Mouse (Mus musculus): Measurements from ENCODE around the gene Dynlrb1. TPM values are rescaled to one million over a fixed set of nuclear protein-coding genes. Genes with fewer than 3 reads are reported as not detected.

The Dynlrb1 gene
- polyA plus RNA-seq, 1 experiment from 2014 or later: 511 TPM

GRCm38 (mm10) chr2:155280116-155280515 is 43.8 kb downstream of the Dynlrb1 start:
- H3K27ac ChIP-seq (replicated peaks in 1 of 2; ENCODE audit: control insufficient read depth in 1 of 2, insufficient read depth in 1 of 2, low read depth in 2 of 2, low read length in 2 of 2): no peak overlapping the region
- no peak overlapping the region for H3K4me2 ChIP-seq (ENCODE audit: low read length)
- peaks cover 34% of the 10 kb centered on the region for H3K36me3 ChIP-seq (ENCODE audit: control insufficient read depth, insufficient read depth, low read length)
- WGBS: 68% methylated on average over 2 of the region's 2 CpGs
- H3K27me3 ChIP-seq (ENCODE audit: control insufficient read depth, insufficient read depth, low read length): no peaks in the 10 kb centered on the region
- H3K9ac ChIP-seq (ENCODE audit: low read length): no peak overlapping the region
- no peak for ATAC-seq (ENCODE audit: insufficient number of reproducible peaks, insufficient read depth, low FRiP score, low read depth)
- H3K4me3 ChIP-seq (ENCODE audit: control insufficient read depth in 1 of 2, insufficient read depth in 1 of 2, low read depth in 1 of 2, low read length in 2 of 2): no peak overlapping the region
- no peaks in the 10 kb centered on the region for H3K9me3 ChIP-seq (ENCODE audit: control insufficient read depth, low read length)
- peaks cover 14 to 34% of the 10 kb centered on the region in 2 experiments; a peak in 3 of 4 replicates for H3K4me1 ChIP-seq (ENCODE audit: control insufficient read depth in 2 of 2, insufficient read depth in 2 of 2, low read length in 2 of 2)

- Histone ChIP-seq H3K27ac (replicated peaks in 1 of 2; ENCODE audit: control insufficient read depth in 1 of 2, insufficient read depth in 1 of 2, low read depth in 2 of 2, low read length in 2 of 2) (peak overlapping the region in 1 of 2 experiments; percentile 57; a peak in 1 of 4 replicates), H3K4me2 (ENCODE audit: low read length) (no peak overlapping the region), H3K9ac (ENCODE audit: low read length) (no peak overlapping the region), H3K9me3 (ENCODE audit: control insufficient read depth, low read length) (no peaks in the 10 kb centered on the region), H3K27me3 (ENCODE audit: control insufficient read depth, insufficient read depth, low read length) (no peaks in the 10 kb centered on the region), H3K4me3 (ENCODE audit: control insufficient read depth in 1 of 2, insufficient read depth in 1 of 2, low read depth in 1 of 2, low read length in 2 of 2) (no peak overlapping the region), H3K36me3 (ENCODE audit: control insufficient read depth, insufficient read depth, low read length) (peaks cover 22% of the 10 kb centered on the region; the same call in 1 of the 2 replicates), H3K4me1 (ENCODE audit: control insufficient read depth in 2 of 2, insufficient read depth in 2 of 2, low read length in 2 of 2) (peaks cover 13 to 31% of the 10 kb centered on the region in 2 experiments)
- no peak for ATAC-seq (ENCODE audit: insufficient number of reproducible peaks, insufficient read depth, low FRiP score, low read depth)
- 90% methylated on average over 4 of the region's 4 CpGs for WGBS
These were observed 47.5 kb downstream of the Dynlrb1 start for GRCm38 (mm10) chr2:155283793-155284192.

GRCm38 (mm10) chr2:155284647-155285046 is 48.3 kb downstream of the Dynlrb1 start:
- no peak for ATAC-seq (ENCODE audit: insufficient number of reproducible peaks, insufficient read depth, low FRiP score, low read depth)
- peaks cover 13 to 31% of the 10 kb centered on the region in 2 experiments for H3K4me1 ChIP-seq (ENCODE audit: control insufficient read depth in 2 of 2, insufficient read depth in 2 of 2, low read length in 2 of 2)
- no peaks in the 10 kb centered on the region for H3K9me3 ChIP-seq (ENCODE audit: control insufficient read depth, low read length)
- H3K27ac ChIP-seq (replicated peaks in 1 of 2; ENCODE audit: control insufficient read depth in 1 of 2, insufficient read depth in 1 of 2, low read depth in 2 of 2, low read length in 2 of 2): peak overlapping the region; percentile 30 to 57
- H3K9ac ChIP-seq (ENCODE audit: low read length): no peak overlapping the region
- WGBS: 44% methylated on average over 7 of the region's 7 CpGs
- no peak overlapping the region for H3K4me3 ChIP-seq (ENCODE audit: control insufficient read depth in 1 of 2, insufficient read depth in 1 of 2, low read depth in 1 of 2, low read length in 2 of 2)
- H3K4me2 ChIP-seq (ENCODE audit: low read length): no peak overlapping the region
- peaks cover 16% of the 10 kb centered on the region for H3K36me3 ChIP-seq (ENCODE audit: control insufficient read depth, insufficient read depth, low read length)
- no peaks in the 10 kb centered on the region for H3K27me3 ChIP-seq (ENCODE audit: control insufficient read depth, insufficient read depth, low read length)

GRCm38 (mm10) chr2:155285744-155286143 is 49.4 kb downstream of the Dynlrb1 start:
- WGBS: 89% methylated on average over 6 of the region's 6 CpGs
- no peaks in the 10 kb centered on the region for H3K27me3 ChIP-seq (ENCODE audit: control insufficient read depth, insufficient read depth, low read length)
- 0 out of 4 replicates have a peak overlapping the region, but pooled peaks of 1 of the 2 experiments have one; percentile 25 for H3K27ac ChIP-seq (replicated peaks in 1 of 2; ENCODE audit: control insufficient read depth in 1 of 2, insufficient read depth in 1 of 2, low read depth in 2 of 2, low read length in 2 of 2)
- no peaks in the 10 kb centered on the region for H3K9me3 ChIP-seq (ENCODE audit: control insufficient read depth, low read length)
- no peak for ATAC-seq (ENCODE audit: insufficient number of reproducible peaks, insufficient read depth, low FRiP score, low read depth)
- no peak overlapping the region for H3K4me2 ChIP-seq (ENCODE audit: low read length)
- peaks cover 26% of the 10 kb centered on the region for H3K36me3 ChIP-seq (ENCODE audit: control insufficient read depth, insufficient read depth, low read length)
- H3K4me1 ChIP-seq (ENCODE audit: control insufficient read depth in 2 of 2, insufficient read depth in 2 of 2, low read length in 2 of 2): peaks cover 13 to 31% of the 10 kb centered on the region in 2 experiments
- H3K9ac ChIP-seq (ENCODE audit: low read length): no peak overlapping the region
- no peak overlapping the region for H3K4me3 ChIP-seq (ENCODE audit: control insufficient read depth in 1 of 2, insufficient read depth in 1 of 2, low read depth in 1 of 2, low read length in 2 of 2)

- H3K4me2 ChIP-seq (ENCODE audit: low read length): peak overlapping the region; percentile 40
- H3K4me1 ChIP-seq (ENCODE audit: control insufficient read depth in 2 of 2, insufficient read depth in 2 of 2, low read length in 2 of 2): peaks cover 13 to 31% of the 10 kb centered on the region in 2 experiments
- no peak overlapping the region for H3K4me3 ChIP-seq (ENCODE audit: control insufficient read depth in 1 of 2, insufficient read depth in 1 of 2, low read depth in 1 of 2, low read length in 2 of 2)
- peak overlapping the region; percentile 34 for H3K9ac ChIP-seq (ENCODE audit: low read length)
- 40% methylated on average over 4 of the region's 4 CpGs for WGBS
- H3K36me3 ChIP-seq (ENCODE audit: control insufficient read depth, insufficient read depth, low read length): peaks cover 35% of the 10 kb centered on the region
- peak; percentile 76 for ATAC-seq (ENCODE audit: insufficient number of reproducible peaks, insufficient read depth, low FRiP score, low read depth)
- H3K27ac ChIP-seq (replicated peaks in 1 of 2; ENCODE audit: control insufficient read depth in 1 of 2, insufficient read depth in 1 of 2, low read depth in 2 of 2, low read length in 2 of 2): peak overlapping the region; percentile 93 to 100
- H3K27me3 ChIP-seq (ENCODE audit: control insufficient read depth, insufficient read depth, low read length): no peaks in the 10 kb centered on the region
- H3K9me3 ChIP-seq (ENCODE audit: control insufficient read depth, low read length): no peaks in the 10 kb centered on the region
These were observed 51.3 kb downstream of the Dynlrb1 start for GRCm38 (mm10) chr2:155287456-155288250.

- 95% methylated on average over 8 of the region's 8 CpGs for WGBS
- peaks cover 50% of the 10 kb centered on the region for H3K36me3 ChIP-seq (ENCODE audit: control insufficient read depth, insufficient read depth, low read length)
- no peak overlapping the region for H3K4me3 ChIP-seq (ENCODE audit: control insufficient read depth in 1 of 2, insufficient read depth in 1 of 2, low read depth in 1 of 2, low read length in 2 of 2)
- no peaks in the 10 kb centered on the region for H3K9me3 ChIP-seq (ENCODE audit: control insufficient read depth, low read length)
- H3K4me1 ChIP-seq (ENCODE audit: control insufficient read depth in 2 of 2, insufficient read depth in 2 of 2, low read length in 2 of 2): peaks cover 10 to 13% of the 10 kb centered on the region in 2 experiments
- no peak overlapping the region for H3K4me2 ChIP-seq (ENCODE audit: low read length)
- H3K9ac ChIP-seq (ENCODE audit: low read length): no peak overlapping the region
- H3K27ac ChIP-seq (replicated peaks in 1 of 2; ENCODE audit: control insufficient read depth in 1 of 2, insufficient read depth in 1 of 2, low read depth in 2 of 2, low read length in 2 of 2): no peak overlapping the region
- no peaks in the 10 kb centered on the region for H3K27me3 ChIP-seq (ENCODE audit: control insufficient read depth, insufficient read depth, low read length)
- no peak for ATAC-seq (ENCODE audit: insufficient number of reproducible peaks, insufficient read depth, low FRiP score, low read depth)
These were observed 53.7 kb downstream of the Dynlrb1 start for GRCm38 (mm10) chr2:155290066-155290465.

- Histone ChIP-seq H3K9ac (ENCODE audit: low read length) (no peak overlapping the region), H3K4me3 (ENCODE audit: control insufficient read depth in 1 of 2, insufficient read depth in 1 of 2, low read depth in 1 of 2, low read length in 2 of 2) (no peak overlapping the region), H3K4me1 (ENCODE audit: control insufficient read depth in 2 of 2, insufficient read depth in 2 of 2, low read length in 2 of 2) (peaks cover 0 to 2% of the 10 kb centered on the region in 2 experiments; a peak in 1 of 4 replicates), H3K36me3 (ENCODE audit: control insufficient read depth, insufficient read depth, low read length) (peaks cover 83% of the 10 kb centered on the region), H3K9me3 (ENCODE audit: control insufficient read depth, low read length) (no peaks in the 10 kb centered on the region), H3K4me2 (ENCODE audit: low read length) (no peak overlapping the region), H3K27me3 (ENCODE audit: control insufficient read depth, insufficient read depth, low read length) (no peaks in the 10 kb centered on the region), H3K27ac (replicated peaks in 1 of 2; ENCODE audit: control insufficient read depth in 1 of 2, insufficient read depth in 1 of 2, low read depth in 2 of 2, low read length in 2 of 2) (peak overlapping the region in 1 of 2 experiments; percentile 42; a peak in 2 of 4 replicates)
- 53% methylated on average over 2 of the region's 2 CpGs for WGBS
- no peak for ATAC-seq (ENCODE audit: insufficient number of reproducible peaks, insufficient read depth, low FRiP score, low read depth)
These were observed 57.0 kb downstream of the Dynlrb1 start for GRCm38 (mm10) chr2:155293382-155293781.
